Mouse (Mus musculus) liver, embryonic 11.5 days (tissue): ENCODE measurements around the gene Id1. TPM values are rescaled to one million over a fixed set of nuclear protein-coding genes. Genes with fewer than 3 reads are reported as not detected.

Source experiments
- ATAC-seq: fragments of 200-750 bp; cut with Nextera tagmentation; replicated peaks from 2 replicates; pipeline ENCODE4 v1.8.0; 2017; ENCODE audit warnings: moderate number of reproducible peaks, mild to moderate bottlenecking, moderate TSS enrichment, moderate library complexity; ENCODE audit not compliant: low FRiP score
- DNase-seq: peaks from one replicate; pipeline ENCODE4 v3.0.0-alpha.2; 2017; ENCODE audit warnings: low spot score
- H3K27ac ChIP-seq: fragments of 300-500 bp; sonication (generic); 2 replicates; pipeline ENCODE4 v1.5.1; 2014; ENCODE audit warnings: mild to moderate bottlenecking, low read depth, low read length, control low read depth
- H3K27me3 ChIP-seq: fragments of 300-500 bp; sonication (generic); replicated peaks from 2 replicates; pipeline ENCODE4 v1.6.1; 2014; ENCODE audit warnings: low read length, mixed read lengths; ENCODE audit not compliant: control insufficient read depth, insufficient read depth
- H3K36me3 ChIP-seq: fragments of 300-500 bp; sonication (generic); 2 replicates; pipeline ENCODE4 v1.6.1; 2014; ENCODE audit warnings: mild to moderate bottlenecking, low read length, moderate library complexity, mixed read lengths; ENCODE audit not compliant: control insufficient read depth, insufficient read depth
- H3K4me1 ChIP-seq: fragments of 300-500 bp; sonication (generic); replicated peaks from 2 replicates; pipeline ENCODE4 v1.6.1; 2014; ENCODE audit warnings: low read length, mixed read lengths; ENCODE audit not compliant: control insufficient read depth, insufficient read depth
- H3K4me2 ChIP-seq: fragments of 300-500 bp; sonication (generic); 2 replicates; pipeline ENCODE4 v1.6.1; 2014; ENCODE audit warnings: mild to moderate bottlenecking, control low read depth, moderate library complexity
- H3K4me3 ChIP-seq: fragments of 300-500 bp; sonication (generic); 2 replicates; pipeline ENCODE4 v1.5.1; 2014; ENCODE audit warnings: low read depth, low read length, control low read depth
- H3K9ac ChIP-seq: fragments of 300-500 bp; sonication (generic); 2 replicates; pipeline ENCODE4 v1.6.1; 2014; ENCODE audit warnings: low read depth, low read length, control low read depth
- H3K9me3 ChIP-seq: fragments of 300-500 bp; sonication (generic); 2 replicates; pipeline ENCODE4 v1.6.1; 2016; ENCODE audit warnings: low read length, inconsistent platforms, mixed read lengths; ENCODE audit not compliant: control insufficient read depth
- WGBS: fragments of 180-500 bp; shearing (Covaris S2); extraction: QIAGEN DNeasy Blood & Tissue Kit; methylation state at CpG from one replicate; pipeline ENCODE4 v1.1.7; 2014; 5-methylcytosine and 5-hydroxymethylcytosine counted together
- polyA plus RNA-seq: library from polyadenylated mRNA; unstranded; fragments of >200 nt; fragmentation: Nextera tagmentation; extraction: Ambion mirVana; gene quantifications from 2 replicates; pipeline ENCODE4 v1.2.1, GENCODE M21; 2014

The Id1 gene
- polyA plus RNA-seq, 1 experiment from 2014 or later = 56.3 TPM

DNA sequence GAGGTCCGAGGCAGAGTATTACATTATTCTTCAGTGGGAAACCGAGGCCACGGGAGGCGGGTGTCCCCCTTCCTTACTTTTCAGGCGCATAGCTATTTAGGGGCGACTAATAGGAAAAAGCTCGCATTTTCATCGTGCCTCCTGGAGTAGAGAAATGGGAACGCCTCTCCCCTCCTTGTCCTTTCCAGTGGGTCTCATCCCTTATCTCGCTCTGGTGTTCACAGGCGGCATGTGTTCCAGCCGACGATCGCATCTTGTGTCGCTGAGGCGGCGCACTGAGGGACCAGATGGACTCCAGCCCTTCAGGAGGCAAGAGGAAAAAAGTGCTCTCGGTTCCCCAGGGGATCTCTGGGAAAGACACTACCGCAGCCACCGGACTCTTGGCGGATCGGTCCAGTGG lies 697 bp downstream of the Id1 start:
- no peaks in the 10 kb centered on the region for H3K27me3 ChIP-seq
- ATAC-seq = no peak
- H3K4me2 ChIP-seq = peak overlapping the region; percentile 95
- H3K4me1 ChIP-seq = peaks cover 61% of the 10 kb centered on the region
- H3K27ac ChIP-seq = peak overlapping the region; percentile 93
- under 1% methylated on average over 22 of the region's 22 CpGs for WGBS
- peak overlapping the region; percentile 78 for H3K4me3 ChIP-seq
- DNase-seq = peak; percentile 73
- peak overlapping the region; percentile 87 for H3K9ac ChIP-seq
- H3K36me3 ChIP-seq = no peaks in the 10 kb centered on the region
- no peaks in the 10 kb centered on the region for H3K9me3 ChIP-seq

DNA sequence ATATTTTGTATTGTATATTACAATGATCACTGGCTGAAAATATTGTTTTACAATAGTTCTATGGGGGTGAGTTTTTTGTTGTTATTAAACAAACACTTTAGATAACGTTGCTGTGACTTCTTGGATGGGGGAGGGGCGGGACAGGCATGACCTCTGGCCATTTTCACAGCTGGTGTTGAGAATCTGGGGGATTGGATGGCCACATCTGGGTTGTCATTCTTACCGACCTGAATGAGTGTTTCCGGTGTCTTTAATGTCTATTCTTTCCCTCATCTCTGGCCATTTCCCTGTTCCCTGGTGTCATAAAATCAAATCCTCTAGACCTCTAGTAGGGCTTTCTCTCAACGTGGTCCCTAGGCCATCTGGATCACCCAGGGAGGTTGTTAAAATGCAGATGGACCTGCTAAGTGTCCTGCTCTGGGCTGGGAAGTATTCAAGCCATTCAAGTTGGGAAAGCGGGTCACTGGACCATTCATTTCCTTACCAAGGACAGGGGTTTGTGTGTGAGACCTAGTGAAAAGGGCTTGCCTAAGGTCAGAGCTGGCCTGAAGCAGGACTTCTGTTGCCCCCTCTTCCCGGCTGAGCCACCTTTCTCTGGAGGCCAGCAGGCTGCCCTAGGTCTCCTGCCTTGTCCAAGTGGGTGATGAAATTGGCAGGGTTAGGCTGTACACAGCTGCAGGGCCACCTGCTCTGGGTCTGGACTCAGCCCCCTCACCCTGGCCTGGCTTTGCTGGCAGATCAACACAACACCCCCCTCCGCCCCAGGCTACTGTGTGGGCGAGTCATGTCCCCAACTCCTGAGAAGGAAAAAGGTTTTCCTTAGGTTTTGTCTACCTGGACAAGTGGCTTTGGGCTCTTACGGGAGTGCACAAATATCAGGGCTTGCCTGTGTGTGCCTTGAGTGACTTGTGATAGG lies 1.5 kb downstream of the Id1 start:
- ATAC-seq (no peak), DNase-seq (no peak)
- Histone ChIP-seq H3K4me2 (peak overlapping the region; percentile 95), H3K27me3 (no peaks in the 10 kb centered on the region), H3K4me3 (peak overlapping the region; percentile 78), H3K4me1 (peaks cover 68% of the 10 kb centered on the region), H3K36me3 (no peaks in the 10 kb centered on the region), H3K9ac (peak overlapping the region; percentile 87), H3K9me3 (no peaks in the 10 kb centered on the region), H3K27ac (peak overlapping the region; percentile 93)
- 12% methylated on average over 10 of the region's 10 CpGs for WGBS

DNA sequence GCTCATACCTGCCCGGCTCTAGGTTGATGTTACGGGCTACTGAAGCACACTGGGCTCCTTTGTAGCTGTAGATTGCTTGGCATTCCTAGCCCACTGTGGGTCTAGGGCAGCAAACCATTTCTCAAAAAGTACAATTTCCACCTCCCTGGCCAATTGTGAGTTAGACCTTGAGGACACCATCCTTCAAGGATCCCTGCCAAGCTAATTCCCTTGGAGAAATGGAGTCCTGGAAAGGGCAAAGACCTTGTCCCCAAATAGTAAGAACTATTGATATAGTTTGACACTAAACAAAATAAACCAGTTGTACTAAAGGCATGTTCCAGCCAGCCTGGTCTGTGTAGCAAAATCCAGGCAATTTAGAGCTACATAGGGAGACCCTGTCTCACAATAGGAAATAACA lies 2.3 kb downstream of the Id1 start:
- no peak for DNase-seq
- ATAC-seq = no peak

DNA sequence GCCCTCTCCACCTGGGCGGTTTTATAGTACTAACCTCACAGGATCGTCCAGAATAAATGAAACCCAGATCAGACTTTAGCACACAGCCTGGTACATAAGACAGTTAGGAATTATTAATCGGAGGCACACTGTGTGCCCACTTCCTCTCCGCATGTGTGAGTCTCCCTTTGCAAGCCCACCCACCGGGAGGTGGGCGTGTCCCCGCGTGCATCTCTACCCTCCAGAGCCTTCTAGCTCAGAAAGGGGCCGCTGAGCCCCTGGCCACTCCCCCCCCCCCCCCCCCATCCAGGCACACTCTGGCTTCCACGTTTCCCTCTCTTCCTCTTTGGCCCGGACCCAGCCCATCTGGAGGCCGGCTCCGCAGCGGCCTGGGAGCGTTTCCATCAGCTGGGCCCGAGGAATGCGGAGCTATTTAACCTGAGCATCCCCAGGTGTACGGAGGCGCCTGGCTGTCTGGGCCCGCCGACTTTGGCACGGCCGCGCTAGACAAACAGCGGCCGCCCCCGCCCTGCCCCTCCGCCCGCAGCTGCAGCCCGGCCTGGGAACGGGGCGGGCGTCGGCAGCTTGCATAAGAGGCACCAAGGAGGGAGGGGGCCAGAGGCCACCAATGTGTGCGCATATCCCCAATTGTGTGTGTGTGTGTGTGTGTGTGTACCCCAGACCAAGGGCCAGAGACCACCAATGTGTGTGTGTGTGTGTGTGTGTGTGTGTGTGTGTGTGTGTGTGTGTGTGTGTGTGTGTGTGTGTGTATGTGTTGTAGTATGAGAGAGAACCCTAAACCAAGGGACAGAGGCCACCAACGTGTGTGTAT lies 3.2 kb downstream of the Id1 start:
- DNase-seq (peak; percentile 81), ATAC-seq (peak; percentile 58)
- peak overlapping the region; percentile 78 for H3K4me3 ChIP-seq
- no peaks in the 10 kb centered on the region for H3K36me3 ChIP-seq
- peak overlapping the region; percentile 95 for H3K4me2 ChIP-seq
- 2% methylated on average over 32 of the region's 36 CpGs for WGBS
- H3K27ac ChIP-seq = peak overlapping the region; percentile 93
- H3K9ac ChIP-seq = peak overlapping the region; percentile 71
- no peaks in the 10 kb centered on the region for H3K27me3 ChIP-seq
- no peaks in the 10 kb centered on the region for H3K9me3 ChIP-seq
- H3K4me1 ChIP-seq = peaks cover 66% of the 10 kb centered on the region

More for the DNA sequence above, 2.3 kb downstream of the Id1 start:
- Histone ChIP-seq H3K9me3 (no peaks in the 10 kb centered on the region), H3K4me1 (peaks cover 69% of the 10 kb centered on the region), H3K36me3 (no peaks in the 10 kb centered on the region), H3K27me3 (no peaks in the 10 kb centered on the region), H3K4me3 (peak overlapping the region; percentile 78), H3K27ac (peak overlapping the region; percentile 93), H3K4me2 (peak overlapping the region; percentile 95), H3K9ac (peak overlapping the region; percentile 87)
- WGBS = 48% methylated on average over 2 of the region's 2 CpGs

DNA sequence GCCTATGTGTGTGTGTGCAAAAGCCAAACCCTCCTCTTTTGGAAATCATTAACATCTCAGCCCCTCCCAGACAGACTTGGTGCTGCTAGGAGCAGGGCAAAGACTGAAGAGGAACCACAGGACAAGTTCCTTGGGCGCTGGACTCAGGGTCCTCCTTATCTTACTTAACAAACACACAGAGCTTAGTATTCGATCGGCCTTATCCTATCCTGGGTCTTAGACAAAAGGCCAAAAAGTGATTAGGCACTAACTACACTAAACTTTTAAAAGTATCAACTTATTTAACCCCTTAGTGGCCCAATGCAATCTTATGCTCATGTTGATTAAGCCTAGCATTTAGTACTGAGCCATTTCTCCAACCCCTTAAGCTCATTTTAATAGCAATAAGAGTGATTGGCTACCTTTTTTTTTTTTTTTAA lies 3.8 kb downstream of the Id1 start:
- Histone ChIP-seq H3K4me2 (peak overlapping the region; percentile 95), H3K36me3 (no peaks in the 10 kb centered on the region), H3K27me3 (no peaks in the 10 kb centered on the region), H3K27ac (peak overlapping the region; percentile 93), H3K9me3 (no peaks in the 10 kb centered on the region), H3K4me1 (peaks cover 61% of the 10 kb centered on the region), H3K9ac (peak overlapping the region; percentile 71), H3K4me3 (peak overlapping the region; percentile 78)
- 5% methylated on average over 3 of the region's 3 CpGs for WGBS
- peak; percentile 60 for ATAC-seq
- peak; percentile 57 for DNase-seq

DNA sequence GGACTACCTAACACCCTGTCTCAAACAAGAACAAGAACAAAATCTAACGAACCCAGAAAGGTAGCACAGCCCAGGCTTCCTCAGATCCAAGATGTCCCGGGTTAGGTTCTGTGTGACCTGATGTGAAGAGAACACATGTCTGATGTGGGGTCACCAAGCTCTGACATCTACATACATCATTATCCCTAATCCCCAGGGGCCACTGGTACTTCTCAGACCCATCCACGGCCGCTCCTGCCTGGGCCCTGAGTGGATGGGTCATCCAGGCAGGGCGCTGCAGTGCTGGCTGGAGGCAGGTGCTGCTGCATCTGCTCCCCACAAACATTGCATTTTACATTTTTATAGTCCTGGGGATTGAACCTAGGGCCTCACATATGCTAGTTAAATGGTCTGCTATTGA lies 4.4 kb downstream of the Id1 start:
- WGBS = 59% methylated on average over 5 of the region's 5 CpGs

DNA sequence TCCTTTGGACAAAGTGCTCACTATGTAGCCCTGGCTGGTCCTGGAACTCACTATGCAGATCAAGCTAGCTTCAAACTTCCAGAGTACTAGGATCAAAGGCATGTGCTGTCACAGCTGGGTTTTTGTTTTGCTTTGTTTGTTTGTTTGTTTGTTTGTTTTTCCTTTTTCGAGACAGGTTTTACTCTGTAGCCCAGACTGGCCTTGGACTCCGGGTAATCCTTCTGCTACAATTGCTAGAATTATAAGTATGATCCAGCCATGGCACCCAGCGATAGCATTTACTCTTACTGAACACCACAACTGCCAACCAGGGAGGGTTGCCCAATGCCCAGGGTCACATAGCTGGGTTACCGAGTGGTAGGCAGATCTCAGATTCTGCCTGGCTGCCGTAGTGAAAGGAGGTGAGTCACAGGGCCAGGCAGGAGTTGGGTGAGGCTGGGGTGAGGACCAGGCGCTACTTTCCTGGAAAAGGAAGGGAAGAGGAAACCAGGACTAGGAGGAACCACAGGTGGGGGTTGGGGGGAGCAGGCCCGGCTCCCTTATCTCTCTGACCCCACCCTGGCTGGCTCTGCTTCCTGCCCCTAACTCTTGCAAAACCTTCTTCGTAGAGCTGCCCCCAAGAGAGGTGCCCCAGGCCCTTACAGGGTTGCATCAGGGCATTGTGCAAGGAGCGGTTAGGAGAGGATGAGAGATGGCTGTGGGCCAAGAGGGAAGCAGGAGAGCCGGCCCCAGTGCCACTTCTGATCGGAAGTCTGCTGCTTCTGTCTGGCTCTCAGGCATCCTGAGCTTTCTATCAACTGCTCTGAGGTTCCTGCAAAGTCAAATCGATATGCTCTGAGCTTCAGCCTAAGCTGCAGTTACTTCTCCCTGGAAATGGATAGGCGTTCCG lies 5.3 kb downstream of the Id1 start:
- Histone ChIP-seq H3K4me2 (peak overlapping the region; percentile 61), H3K27ac (peak overlapping the region; percentile 93), H3K27me3 (no peaks in the 10 kb centered on the region), H3K4me3 (peak overlapping the region; percentile 20), H3K9ac (peak overlapping the region; percentile 55), H3K36me3 (no peaks in the 10 kb centered on the region), H3K4me1 (peaks cover 52% of the 10 kb centered on the region), H3K9me3 (no peaks in the 10 kb centered on the region)
- ATAC-seq (peak; percentile 21), DNase-seq (peak; percentile 73)
- 15% methylated on average over 13 of the region's 14 CpGs for WGBS

More for the DNA sequence above, 4.4 kb downstream of the Id1 start:
- DNase-seq (no peak), ATAC-seq (no peak)
- no peak overlapping the region for H3K4me3 ChIP-seq
- H3K9me3 ChIP-seq = no peaks in the 10 kb centered on the region
- no peak overlapping the region for H3K9ac ChIP-seq
- H3K4me2 ChIP-seq = peak overlapping the region; percentile 95
- H3K27ac ChIP-seq = peak overlapping the region; percentile 93
- no peaks in the 10 kb centered on the region for H3K36me3 ChIP-seq
- H3K27me3 ChIP-seq = no peaks in the 10 kb centered on the region
- H3K4me1 ChIP-seq = peaks cover 56% of the 10 kb centered on the region

DNA sequence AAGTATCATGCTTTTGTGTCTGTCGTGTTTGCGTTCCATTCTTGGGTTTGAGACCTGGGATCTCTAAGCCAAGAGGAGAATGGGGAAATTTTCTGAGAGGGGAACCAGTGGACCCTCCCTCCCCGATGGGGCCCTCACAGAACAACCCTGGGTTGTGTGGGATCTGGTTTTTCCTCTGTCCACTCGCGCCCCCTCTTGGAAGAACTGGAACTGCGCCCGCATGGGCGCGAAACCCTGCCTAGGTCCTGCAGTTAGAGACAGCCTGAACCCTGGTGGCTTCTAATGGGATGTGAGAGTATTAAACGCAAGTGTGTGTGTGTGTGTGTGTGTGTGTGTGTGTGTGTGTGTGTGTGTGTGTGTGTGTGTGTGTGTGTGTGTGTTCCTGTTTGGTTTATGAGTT lies 6.4 kb downstream of the Id1 start:
- no peak overlapping the region for H3K4me3 ChIP-seq
- no peaks in the 10 kb centered on the region for H3K27me3 ChIP-seq
- H3K4me2 ChIP-seq = peak overlapping the region; percentile 61
- ATAC-seq (peak; percentile 67), DNase-seq (peak; percentile 84)
- WGBS = 19% methylated on average over 10 of the region's 10 CpGs
- H3K36me3 ChIP-seq = no peaks in the 10 kb centered on the region
- H3K9me3 ChIP-seq = no peaks in the 10 kb centered on the region
- H3K4me1 ChIP-seq = peaks cover 49% of the 10 kb centered on the region
- peak overlapping the region; percentile 93 for H3K27ac ChIP-seq
- H3K9ac ChIP-seq = peak overlapping the region; percentile 55
